Mouse (Mus musculus) midbrain, postnatal 0 days (tissue): ENCODE measurements around the gene Nxph3. TPM values are rescaled to one million over a fixed set of nuclear protein-coding genes. Genes with fewer than 3 reads are reported as not detected.

Experiments used
- ATAC-seq: fragments of 200-750 bp; cut with Nextera tagmentation; 2 replicates; pipeline ENCODE4 v1.8.0; 2017; ENCODE audit warnings: moderate number of reproducible peaks, mild to moderate bottlenecking, moderate TSS enrichment, moderate library complexity; ENCODE audit not compliant: low FRiP score
- DNase-seq: peaks from one replicate; pipeline ENCODE4 v3.0.0-alpha.2; 2015; ENCODE audit warnings: low spot score
- H3K27ac ChIP-seq: fragments of 300-500 bp; sonication (generic); 2 replicates; pipeline ENCODE4 v1.5.1; 2014; ENCODE audit warnings: low read depth, mild to moderate bottlenecking, low read length, mixed read lengths
- H3K27me3 ChIP-seq: fragments of 300-500 bp; sonication (generic); 2 replicates; pipeline ENCODE4 v1.6.1; 2014; ENCODE audit warnings: low read length, control low read depth, mixed read lengths; ENCODE audit not compliant: insufficient read depth
- H3K36me3 ChIP-seq: fragments of 300-500 bp; sonication (generic); 2 replicates; pipeline ENCODE4 v1.6.1; 2014; ENCODE audit warnings: low read length, control low read depth, mixed read lengths; ENCODE audit not compliant: insufficient read depth
- H3K4me1 ChIP-seq: fragments of 300-500 bp; sonication (generic); 2 replicates; pipeline ENCODE4 v1.6.1; 2014; ENCODE audit warnings: mild to moderate bottlenecking, control low read depth, antibody characterized with exemption, low read length, mixed read lengths; ENCODE audit not compliant: insufficient read depth
- H3K4me2 ChIP-seq: fragments of 300-500 bp; sonication (generic); 2 replicates; pipeline ENCODE4 v1.6.1; 2014; ENCODE audit warnings: low read depth, mild to moderate bottlenecking, low read length, mixed read lengths; ENCODE audit not compliant: poor library complexity, severe bottlenecking
- H3K4me3 ChIP-seq: fragments of 300-500 bp; sonication (generic); 2 replicates; pipeline ENCODE4 v1.5.1; 2014; ENCODE audit warnings: low read depth, mild to moderate bottlenecking, low read length, moderate library complexity
- H3K9ac ChIP-seq: fragments of 300-500 bp; sonication (generic); replicated peaks from 2 replicates; pipeline ENCODE4 v1.6.1; 2014; ENCODE audit warnings: mild to moderate bottlenecking, low read length, moderate library complexity, mixed read lengths; ENCODE audit not compliant: poor library complexity, severe bottlenecking
- H3K9me3 ChIP-seq: fragments of 300-500 bp; sonication (generic); 2 replicates; pipeline ENCODE4 v1.6.1; 2016; ENCODE audit warnings: low read length, control low read depth
- CTCF ChIP-seq: IDR thresholded peaks from 2 replicates; pipeline ENCODE4 v1.5.1; 2016; ENCODE audit warnings: antibody characterized with exemption, mild to moderate bottlenecking
- WGBS: fragments of 180-500 bp; shearing (Covaris S2); extraction: QIAGEN DNeasy Blood & Tissue Kit; methylation state at CpG from one replicate; pipeline ENCODE4 v1.1.7; 2014; 5-methylcytosine and 5-hydroxymethylcytosine counted together
- polyA plus RNA-seq: library from polyadenylated mRNA; unstranded; fragments of >200 nt; fragmentation: Nextera tagmentation; extraction: Ambion mirVana; gene quantifications from 2 replicates; pipeline ENCODE4 v1.2.1, GENCODE M21; 2015
- total RNA-seq: library from RNA; depleted of rRNA; stranded (reverse); fragments of >200 nt; gene quantifications from 2 replicates; pipeline ENCODE4 v1.2.3, GENCODE M21; 2014

The Nxph3 gene
- total and polyA plus RNA-seq, 2 experiments from 2014 or later = 5.1 to 22.3 TPM

DNA sequence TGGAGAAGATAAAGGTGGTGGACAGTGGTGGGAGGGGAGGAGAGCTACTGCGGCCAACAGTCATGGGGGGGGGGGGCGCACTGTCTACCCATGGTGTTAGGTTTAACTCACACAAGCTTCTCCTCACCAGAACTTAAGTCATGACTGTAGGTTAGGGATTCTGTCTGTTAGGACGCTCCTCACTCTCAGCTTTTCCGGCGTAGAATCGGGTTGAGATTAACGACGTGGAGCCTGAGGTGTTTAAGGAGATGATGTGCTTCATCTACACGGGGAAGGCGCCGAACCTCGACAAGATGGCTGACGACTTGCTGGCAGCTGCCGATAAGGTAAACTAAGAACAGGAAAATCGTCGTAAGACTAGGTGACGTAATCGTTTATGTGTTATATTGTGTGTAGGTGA, 28.7 kb downstream of the Nxph3 start:
- Histone ChIP-seq H3K4me2 (no peak overlapping the region), H3K27me3 (no peaks in the 10 kb centered on the region), H3K4me1 (no peaks in the 10 kb centered on the region), H3K9ac (no peak overlapping the region), H3K9me3 (no peaks in the 10 kb centered on the region), H3K36me3 (peaks cover 27% of the 10 kb centered on the region; the same call in 1 of the 2 replicates), H3K27ac (no peak overlapping the region), H3K4me3 (no peak overlapping the region)
- ATAC-seq (no peak), DNase-seq (no peak)
- 95% methylated on average over 17 of the region's 18 CpGs for WGBS
- TF ChIP-seq CTCF = no peak

DNA sequence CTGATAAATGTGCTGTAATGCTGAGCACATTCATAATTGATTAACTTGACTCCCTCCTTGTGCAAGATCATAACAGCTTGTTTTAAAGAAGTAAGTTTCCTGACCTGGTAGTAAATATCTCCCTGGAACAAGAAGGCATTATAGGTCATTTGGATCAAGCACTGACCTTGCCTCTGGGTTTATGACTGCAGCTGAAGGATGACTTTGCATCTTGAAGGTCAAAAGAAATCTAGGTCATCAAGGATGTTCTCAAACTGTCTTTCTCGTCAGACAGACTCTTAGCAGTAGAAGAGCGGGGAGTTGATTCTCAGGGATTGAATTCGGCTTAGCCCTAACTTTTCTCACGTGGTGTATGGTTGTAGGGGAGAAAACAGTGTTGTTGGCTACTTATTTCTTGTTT, 33.7 kb downstream of the Nxph3 start:
- WGBS = 88% methylated on average over 4 of the region's 4 CpGs
- TF ChIP-seq CTCF = no peak
- Histone ChIP-seq H3K4me1 (no peaks in the 10 kb centered on the region), H3K27me3 (no peaks in the 10 kb centered on the region), H3K36me3 (peaks cover 7% of the 10 kb centered on the region; the same call in 1 of the 2 replicates), H3K4me2 (no peak overlapping the region), H3K9me3 (no peaks in the 10 kb centered on the region), H3K27ac (no peak overlapping the region), H3K4me3 (no peak overlapping the region), H3K9ac (no peak overlapping the region)
- no peak for ATAC-seq
- no peak for DNase-seq

DNA sequence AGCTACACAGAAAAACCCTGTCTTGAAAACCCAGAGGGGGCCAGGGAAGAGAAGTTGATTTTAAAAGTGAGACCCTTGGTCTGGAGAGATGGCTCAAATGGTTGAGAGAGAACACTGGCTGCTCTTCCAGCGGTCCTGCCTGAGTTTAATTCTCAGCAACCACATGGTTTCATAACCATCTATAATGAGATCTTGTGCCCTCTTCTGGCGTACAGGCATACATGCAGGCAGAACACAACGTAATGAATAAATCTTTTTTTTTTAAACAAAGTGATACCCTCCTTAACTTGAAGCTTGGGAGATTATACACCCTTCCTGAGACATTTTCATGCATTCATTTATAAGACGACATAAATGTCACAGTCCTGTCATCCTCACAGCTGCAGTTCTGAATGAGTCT, 34.9 kb downstream of the Nxph3 start:
- ATAC-seq (no peak), DNase-seq (no peak)
- Histone ChIP-seq H3K9ac (no peak overlapping the region), H3K27ac (no peak overlapping the region), H3K4me3 (no peak overlapping the region), H3K9me3 (no peaks in the 10 kb centered on the region), H3K4me2 (no peak overlapping the region), H3K27me3 (no peaks in the 10 kb centered on the region), H3K4me1 (no peaks in the 10 kb centered on the region), H3K36me3 (peaks cover 3% of the 10 kb centered on the region; the same call in 1 of the 2 replicates)
- 80% methylated on average over 4 of the region's 4 CpGs for WGBS
- peak; percentile 37; the same call in 1 of the 2 replicates for TF ChIP-seq CTCF

DNA sequence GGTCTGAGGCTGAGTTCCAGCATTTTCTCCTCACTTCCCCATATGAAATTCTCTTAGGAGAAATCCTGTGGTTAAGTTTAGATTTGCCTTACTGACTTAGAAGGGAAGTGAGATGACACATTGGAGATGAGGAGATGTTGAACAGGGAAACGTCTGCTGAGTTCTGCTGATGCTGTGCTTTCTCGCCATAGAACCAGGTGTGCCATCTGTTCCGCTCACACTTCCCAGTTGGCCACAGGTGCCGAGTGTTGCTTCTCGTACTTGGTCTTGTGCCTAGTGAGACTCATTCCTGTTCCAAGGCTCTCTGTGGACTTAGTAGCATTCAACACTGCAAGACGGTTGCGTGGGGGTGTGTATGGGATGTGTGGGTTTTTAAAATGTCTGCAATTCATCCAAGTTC, 38.0 kb downstream of the Nxph3 start:
- ATAC-seq = no peak
- peaks cover 10% of the 10 kb centered on the region for H3K36me3 ChIP-seq
- no peak overlapping the region for H3K4me3 ChIP-seq
- H3K4me1 ChIP-seq = no peaks in the 10 kb centered on the region
- WGBS = 86% methylated on average over 7 of the region's 7 CpGs
- H3K27me3 ChIP-seq = no peaks in the 10 kb centered on the region
- no peaks in the 10 kb centered on the region for H3K9me3 ChIP-seq
- DNase-seq = no peak
- no peak for TF ChIP-seq CTCF
- no peak overlapping the region for H3K9ac ChIP-seq
- no peak overlapping the region for H3K27ac ChIP-seq
- H3K4me2 ChIP-seq = no peak overlapping the region

DNA sequence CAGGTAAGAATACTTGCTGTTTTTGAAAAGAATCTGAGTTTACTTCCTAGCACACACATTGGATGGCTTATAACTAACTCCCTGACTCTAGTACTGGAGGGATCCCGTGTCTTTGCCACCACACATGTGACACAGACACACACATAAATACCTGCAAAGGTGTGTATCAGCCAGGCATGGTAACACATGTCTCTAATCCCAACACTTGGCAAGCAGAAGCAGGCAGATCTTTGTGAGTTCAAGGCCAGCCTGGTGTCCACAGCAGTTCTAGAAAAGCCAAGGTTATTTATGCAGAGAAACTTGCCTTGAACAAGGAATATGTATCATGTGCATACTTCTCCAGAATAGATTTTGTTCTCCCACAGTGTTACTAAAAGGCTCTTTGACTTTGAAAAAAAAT, 40.9 kb downstream of the Nxph3 start:
- Histone ChIP-seq H3K4me2 (no peak overlapping the region), H3K9ac (no peak overlapping the region), H3K9me3 (no peaks in the 10 kb centered on the region), H3K27me3 (no peaks in the 10 kb centered on the region), H3K4me3 (no peak overlapping the region), H3K36me3 (peaks cover 11% of the 10 kb centered on the region), H3K4me1 (no peaks in the 10 kb centered on the region), H3K27ac (no peak overlapping the region)
- no peak for TF ChIP-seq CTCF
- no peak for ATAC-seq
- WGBS = 93% methylated on average over 1 of the region's 1 CpGs
- no peak for DNase-seq

DNA sequence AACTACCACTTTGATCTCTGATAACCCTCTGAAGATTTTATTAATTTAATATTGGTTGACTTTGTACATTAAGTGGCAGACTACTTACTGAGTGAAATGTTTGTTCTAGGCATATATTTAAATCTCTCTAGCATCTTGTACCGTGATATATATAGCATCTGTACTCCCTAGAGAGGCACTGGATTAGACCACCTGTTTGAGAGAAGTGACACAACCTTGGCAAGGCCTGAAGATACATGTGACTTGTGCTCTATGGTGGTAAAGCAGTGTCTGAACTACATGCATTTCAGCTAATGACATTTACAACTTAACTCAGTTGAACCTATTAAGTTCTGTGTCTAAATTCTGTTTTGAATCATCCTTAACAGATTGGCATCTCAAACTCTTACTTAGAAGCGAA, 41.4 kb downstream of the Nxph3 start:
- 83% methylated on average over 2 of the region's 2 CpGs for WGBS
- DNase-seq = peak; percentile 44
- ATAC-seq = no peak

More for the DNA sequence above, 41.4 kb downstream of the Nxph3 start:
- H3K4me2 ChIP-seq = no peak overlapping the region
- no peaks in the 10 kb centered on the region for H3K27me3 ChIP-seq
- H3K4me1 ChIP-seq = no peaks in the 10 kb centered on the region
- H3K9me3 ChIP-seq = no peaks in the 10 kb centered on the region
- peaks cover 11% of the 10 kb centered on the region for H3K36me3 ChIP-seq
- no peak overlapping the region for H3K27ac ChIP-seq
- no peak overlapping the region for H3K9ac ChIP-seq
- no peak for TF ChIP-seq CTCF
- no peak overlapping the region for H3K4me3 ChIP-seq
